Mouse (Mus musculus): ENCODE data around the gene Nsmce4a. TPM values are rescaled to one million over a fixed set of nuclear protein-coding genes. Genes with fewer than 3 reads are reported as not detected.

The Nsmce4a gene
- polyA plus RNA-seq, 1 experiment: 36.3 TPM

DNA sequence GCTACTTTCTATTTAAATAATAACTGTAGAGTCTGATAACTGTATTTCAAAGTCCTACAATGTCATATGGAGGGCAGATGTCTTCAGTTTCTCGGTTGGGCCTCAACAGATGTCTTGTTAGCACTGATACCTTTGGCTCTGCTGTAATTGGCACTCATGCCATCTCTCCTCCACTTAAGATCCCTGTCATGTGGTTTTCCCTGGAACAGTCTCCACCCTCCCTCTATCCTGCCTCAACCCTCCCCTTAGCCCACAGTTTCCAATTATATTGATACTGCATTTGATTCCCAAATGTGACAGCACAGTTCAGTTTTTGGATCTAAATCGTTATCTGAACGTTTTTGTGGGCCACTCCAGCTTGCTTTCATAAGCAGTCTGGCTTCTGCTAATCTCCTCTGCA, 8.3 kb downstream of the Nsmce4a start:
- Histone ChIP-seq H3K4me1 (ENCODE audit: control insufficient read depth, insufficient read depth, low read length) (no peaks in the 10 kb centered on the region), H3K4me3 (replicated peaks; ENCODE audit: extremely low read depth, low read depth, low read length) (no peak overlapping the region)
- WGBS: 58% methylated on average over 3 of the region's 3 CpGs
- TF ChIP-seq CTCF (IDR thresholded peaks at IDR 0.05; ENCODE audit: insufficient read depth, low read length) (no peak), POLR2A (IDR thresholded peaks at IDR 0.05; ENCODE audit: borderline replicate concordance, extremely low read depth, low read depth, low read length) (no peak)
- DNase-seq: no peak

DNA sequence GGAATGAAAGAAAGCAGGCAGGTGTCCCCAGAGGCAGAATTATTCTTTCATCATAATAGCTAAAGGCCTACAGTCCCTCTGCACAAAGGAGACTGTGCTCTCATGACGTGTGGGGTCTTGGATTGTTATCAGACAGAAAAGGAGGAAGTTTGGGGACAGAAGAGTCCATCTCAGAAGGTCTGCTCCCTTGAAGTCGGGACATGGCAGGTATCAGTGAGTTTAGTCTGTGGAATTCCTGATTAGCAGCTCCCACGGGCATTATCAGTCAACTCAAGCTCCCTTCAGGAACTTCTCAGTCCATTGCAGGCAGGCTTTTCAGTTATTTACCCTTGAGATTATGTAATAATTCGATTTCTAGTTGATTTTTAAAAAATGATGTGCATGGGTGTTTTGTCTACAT, 9.0 kb downstream of the Nsmce4a start:
- no peaks in the 10 kb centered on the region for H3K4me1 ChIP-seq (ENCODE audit: control insufficient read depth, insufficient read depth, low read length)
- DNase-seq: no peak
- no peak overlapping the region for H3K4me3 ChIP-seq (replicated peaks; ENCODE audit: extremely low read depth, low read depth, low read length)
- 49% methylated on average over 4 of the region's 4 CpGs for WGBS
- TF ChIP-seq CTCF (IDR thresholded peaks at IDR 0.05; ENCODE audit: insufficient read depth, low read length) (no peak), POLR2A (IDR thresholded peaks at IDR 0.05; ENCODE audit: borderline replicate concordance, extremely low read depth, low read depth, low read length) (no peak)

- 96% methylated on average over 4 of the region's 4 CpGs for WGBS
- DNase-seq: no peak
- Histone ChIP-seq H3K4me3 (replicated peaks; ENCODE audit: extremely low read depth, low read depth, low read length) (no peak overlapping the region), H3K4me1 (ENCODE audit: control insufficient read depth, insufficient read depth, low read length) (no peaks in the 10 kb centered on the region)
- TF ChIP-seq POLR2A (IDR thresholded peaks at IDR 0.05; ENCODE audit: borderline replicate concordance, extremely low read depth, low read depth, low read length): no peak
- TF ChIP-seq CTCF (IDR thresholded peaks at IDR 0.05; ENCODE audit: insufficient read depth, low read length): no peak
These were observed 9.6 kb downstream of the Nsmce4a start for GRCm38 (mm10) chr7:130563276-130563675.

GRCm38 (mm10) chr7:130560933-130561332, 12.0 kb downstream of the Nsmce4a start:
- 65% methylated on average over 1 of the region's 1 CpGs for WGBS
- Histone ChIP-seq H3K4me3 (replicated peaks; ENCODE audit: extremely low read depth, low read depth, low read length) (no peak overlapping the region), H3K4me1 (ENCODE audit: control insufficient read depth, insufficient read depth, low read length) (no peaks in the 10 kb centered on the region)
- TF ChIP-seq POLR2A (IDR thresholded peaks at IDR 0.05; ENCODE audit: borderline replicate concordance, extremely low read depth, low read depth, low read length) (no peak), CTCF (IDR thresholded peaks at IDR 0.05; ENCODE audit: insufficient read depth, low read length) (no peak)
- DNase-seq: no peak

GRCm38 (mm10) chr7:130558592-130558991, 14.3 kb downstream of the Nsmce4a start:
- no peak overlapping the region for H3K4me3 ChIP-seq (replicated peaks; ENCODE audit: extremely low read depth, low read depth, low read length)
- no peaks in the 10 kb centered on the region for H3K4me1 ChIP-seq (ENCODE audit: control insufficient read depth, insufficient read depth, low read length)
- no peak for DNase-seq
- TF ChIP-seq CTCF (IDR thresholded peaks at IDR 0.05; ENCODE audit: insufficient read depth, low read length) (no peak), POLR2A (IDR thresholded peaks at IDR 0.05; ENCODE audit: borderline replicate concordance, extremely low read depth, low read depth, low read length) (no peak)
- 67% methylated on average over 4 of the region's 4 CpGs for WGBS

DNA sequence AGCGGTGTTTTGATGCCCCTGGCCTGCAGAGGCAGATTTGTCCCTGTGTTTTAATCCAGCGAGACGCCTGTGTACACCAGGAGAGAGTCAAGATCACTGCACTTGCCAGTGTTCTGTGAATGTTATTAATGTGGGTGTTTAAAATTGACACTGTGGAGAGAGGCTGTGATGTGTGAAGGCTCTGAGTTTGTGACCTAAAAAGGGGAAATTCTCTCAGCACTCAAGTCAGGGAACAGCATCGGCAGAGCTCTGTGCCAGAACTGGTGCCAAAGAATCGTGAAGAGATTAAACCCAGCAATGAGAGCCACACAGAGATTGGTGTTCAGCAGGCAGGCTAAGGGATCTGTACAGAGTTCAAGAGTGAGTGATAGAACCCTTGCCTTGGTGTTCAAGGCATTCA, 17.3 kb downstream of the Nsmce4a start:
- TF ChIP-seq CTCF (IDR thresholded peaks at IDR 0.05; ENCODE audit: insufficient read depth, low read length) (no peak), POLR2A (IDR thresholded peaks at IDR 0.05; ENCODE audit: borderline replicate concordance, extremely low read depth, low read depth, low read length) (no peak)
- no peak for DNase-seq
- Histone ChIP-seq H3K4me3 (replicated peaks; ENCODE audit: extremely low read depth, low read depth, low read length) (no peak overlapping the region), H3K4me1 (ENCODE audit: control insufficient read depth, insufficient read depth, low read length) (no peaks in the 10 kb centered on the region)
- 57% methylated on average over 5 of the region's 5 CpGs for WGBS

DNA sequence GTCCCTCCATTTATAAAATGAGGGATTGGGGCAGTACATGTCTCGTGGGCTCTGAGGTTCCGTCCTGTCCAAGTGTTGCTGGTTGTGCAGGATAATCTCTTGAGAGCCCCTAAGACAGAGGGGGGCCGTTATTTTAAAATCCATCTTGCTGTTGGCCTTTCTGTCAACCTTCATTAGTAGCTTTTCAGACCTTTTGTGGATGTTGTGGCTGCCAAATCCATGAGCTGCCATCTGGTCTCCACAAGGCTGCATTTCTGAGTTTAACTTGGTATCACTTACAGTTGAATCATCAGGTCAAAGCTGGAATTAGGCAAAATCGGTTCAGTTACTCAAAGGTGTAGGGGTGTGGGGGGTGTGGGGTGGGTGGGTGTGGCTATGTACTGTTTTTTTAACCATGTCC, 19.6 kb downstream of the Nsmce4a start:
- TF ChIP-seq POLR2A (IDR thresholded peaks at IDR 0.05; ENCODE audit: borderline replicate concordance, extremely low read depth, low read depth, low read length) (no peak), CTCF (IDR thresholded peaks at IDR 0.05; ENCODE audit: insufficient read depth, low read length) (no peak)
- 72% methylated on average over 4 of the region's 4 CpGs for WGBS
- H3K4me1 ChIP-seq (ENCODE audit: control insufficient read depth, insufficient read depth, low read length): no peaks in the 10 kb centered on the region
- DNase-seq: no peak
- no peak overlapping the region for H3K4me3 ChIP-seq (replicated peaks; ENCODE audit: extremely low read depth, low read depth, low read length)

GRCm38 (mm10) chr7:130552780-130553179, 20.1 kb downstream of the Nsmce4a start:
- DNase-seq: no peak
- Histone ChIP-seq H3K4me1 (ENCODE audit: control insufficient read depth, insufficient read depth, low read length) (no peaks in the 10 kb centered on the region), H3K4me3 (replicated peaks; ENCODE audit: extremely low read depth, low read depth, low read length) (no peak overlapping the region)
- no peak for TF ChIP-seq POLR2A (IDR thresholded peaks at IDR 0.05; ENCODE audit: borderline replicate concordance, extremely low read depth, low read depth, low read length)
- no peak for TF ChIP-seq CTCF (IDR thresholded peaks at IDR 0.05; ENCODE audit: insufficient read depth, low read length)
- 58% methylated on average over 5 of the region's 5 CpGs for WGBS

GRCm38 (mm10) chr7:130547635-130548175, 25.2 kb downstream of the Nsmce4a start:
- 72% methylated on average over 12 of the region's 12 CpGs for WGBS
- DNase-seq: no peak
- H3K4me3 ChIP-seq (replicated peaks; ENCODE audit: extremely low read depth, low read depth, low read length): no peak overlapping the region
- TF ChIP-seq CTCF (IDR thresholded peaks at IDR 0.05; ENCODE audit: insufficient read depth, low read length) (no peak), POLR2A (IDR thresholded peaks at IDR 0.05; ENCODE audit: borderline replicate concordance, extremely low read depth, low read depth, low read length) (no peak)
- H3K4me1 ChIP-seq (ENCODE audit: control insufficient read depth, insufficient read depth, low read length): 0 out of 2 replicates have a peak, but pooled peaks cover 2% of the 10 kb centered on the region

DNA sequence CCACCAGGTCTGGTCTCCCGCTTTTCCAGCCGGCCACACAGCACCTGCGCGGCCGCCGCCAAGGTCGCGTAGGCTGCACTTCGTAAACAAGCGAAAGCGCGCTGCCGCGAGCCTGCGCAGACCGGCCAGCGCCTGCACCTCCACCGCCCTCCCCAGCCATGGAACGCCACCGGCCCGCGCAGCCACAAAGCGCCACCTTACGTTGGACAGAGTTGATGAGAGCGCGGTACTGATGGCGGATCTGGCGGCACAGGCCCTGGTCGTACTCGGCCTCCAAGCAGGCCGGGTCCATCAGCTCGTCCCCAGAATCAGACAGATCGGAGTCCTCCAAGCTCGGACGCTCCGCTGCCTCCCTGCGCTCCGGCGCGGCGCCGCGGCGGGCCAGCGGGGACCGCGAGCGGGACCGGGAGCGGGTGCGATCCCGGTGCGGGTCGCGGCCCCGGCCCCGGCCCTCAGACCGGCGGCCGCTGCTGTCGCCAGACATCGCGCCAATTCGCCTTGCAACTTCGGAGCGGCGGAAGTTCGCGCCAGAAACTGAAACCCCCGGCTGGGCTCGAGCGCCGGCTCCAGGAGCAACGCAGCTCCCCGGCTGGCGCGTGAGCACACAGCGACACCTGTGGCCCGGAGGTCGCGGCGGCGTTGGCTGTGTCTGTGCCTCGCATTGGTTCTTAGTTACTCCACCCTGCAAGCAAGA, 26.0 kb downstream of the Nsmce4a start:
- under 1% methylated on average over 84 of the region's 84 CpGs for WGBS
- peak; percentile 90 for DNase-seq
- 0 out of 2 replicates have a peak, but pooled peaks cover 2% of the 10 kb centered on the region for H3K4me1 ChIP-seq (ENCODE audit: control insufficient read depth, insufficient read depth, low read length)
- peak overlapping the region; percentile 87 for H3K4me3 ChIP-seq (replicated peaks; ENCODE audit: extremely low read depth, low read depth, low read length)
- peak; percentile 69 for TF ChIP-seq CTCF (IDR thresholded peaks at IDR 0.05; ENCODE audit: insufficient read depth, low read length)
- peak; percentile 60; the same call in 1 of the 2 replicates for TF ChIP-seq POLR2A (IDR thresholded peaks at IDR 0.05; ENCODE audit: borderline replicate concordance, extremely low read depth, low read depth, low read length)

Measured in lung, adult 2 months (tissue).